Mouse (Mus musculus): ENCODE measurements around the gene Limk2. TPM values are rescaled to one million over a fixed set of nuclear protein-coding genes. Genes with fewer than 3 reads are reported as not detected.

Gene Limk2
- 62.0 and 82.2 TPM in 2 replicates for polyA plus RNA-seq (2016; fragmentation: Nextera tagmentation; extraction: Ambion mirVana)

DNA sequence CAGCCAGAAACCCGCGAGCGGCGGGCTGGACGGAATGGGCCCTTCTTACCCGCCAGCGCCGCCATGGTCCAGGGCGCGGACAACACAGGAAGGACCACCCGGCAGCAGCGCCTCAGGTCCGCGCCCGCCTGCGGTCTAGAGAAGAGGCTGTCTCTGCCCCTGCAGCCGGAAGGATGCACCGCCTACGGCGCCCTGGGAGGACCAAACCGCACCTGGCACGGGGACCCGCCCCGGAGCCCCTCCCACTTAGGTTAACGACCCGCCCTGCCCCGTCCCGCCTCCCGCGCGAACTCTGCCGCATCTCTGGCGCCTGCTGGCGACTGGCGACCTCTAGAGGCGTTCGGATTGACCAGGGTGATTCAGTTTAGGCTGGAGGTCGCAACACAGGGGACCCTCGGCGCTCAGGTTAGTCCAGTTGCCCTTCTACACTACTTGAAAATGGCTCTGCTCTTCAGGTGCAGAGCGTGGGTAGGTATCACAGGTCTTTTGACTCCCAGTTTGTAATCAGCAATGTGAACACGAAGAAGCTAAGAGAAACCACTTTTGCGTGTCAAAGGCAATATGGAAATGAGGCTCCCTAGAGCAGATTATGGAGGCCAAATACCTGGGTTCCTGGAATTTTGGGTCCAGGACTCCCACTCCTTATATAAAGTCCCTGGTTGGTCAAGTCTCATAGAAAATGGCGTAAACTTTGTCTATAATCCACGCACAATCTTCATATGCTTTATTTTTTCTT is at the start of gene Limk2:
Gene Limk2, minus strand, starts transcription at position 193 of the 736 bp plus-strand sequence.
- Histone ChIP-seq H3K4me1 (replicated peaks) (peaks cover 12% of the 10 kb centered on the region), H3K27ac (peak within 1 kb of the TSS; percentile 90), H3K9me3 (no peaks in the 10 kb centered on the region), H3K36me3 (peaks cover 6% of the 10 kb centered on the region), H3K27me3 (ENCODE audit: insufficient read depth, poor library complexity, severe bottlenecking) (no peaks in the 10 kb centered on the region), H3K4me3 (peak within 1 kb of the TSS; percentile 79)
- 3% methylated on average over 45 of the region's 45 CpGs for WGBS
- DNase-seq (ENCODE audit: low spot score): peak; percentile 93

- H3K4me3 ChIP-seq: no peak overlapping the region
- H3K27me3 ChIP-seq (ENCODE audit: insufficient read depth, poor library complexity, severe bottlenecking): no peaks in the 10 kb centered on the region
- DNase-seq (ENCODE audit: low spot score): no peak
- peaks cover under 1% of the 10 kb centered on the region for H3K4me1 ChIP-seq (replicated peaks)
- H3K36me3 ChIP-seq: peaks cover 33% of the 10 kb centered on the region
- H3K9me3 ChIP-seq: no peaks in the 10 kb centered on the region
- 75% methylated on average over 13 of the region's 13 CpGs for WGBS
- H3K27ac ChIP-seq: no peak overlapping the region
Observed at GRCm38 (mm10) chr11:3458428-3459104, 49.6 kb upstream of the Limk2 start.

GRCm38 (mm10) chr11:3456354-3456753 is 47.4 kb upstream of the Limk2 start:
- 32% methylated on average over 1 of the region's 1 CpGs for WGBS
- Histone ChIP-seq H3K4me3 (no peak overlapping the region), H3K9me3 (no peaks in the 10 kb centered on the region), H3K27ac (no peak overlapping the region), H3K4me1 (replicated peaks) (peaks cover 15% of the 10 kb centered on the region), H3K36me3 (peaks cover 33% of the 10 kb centered on the region), H3K27me3 (ENCODE audit: insufficient read depth, poor library complexity, severe bottlenecking) (no peaks in the 10 kb centered on the region)
- DNase-seq (ENCODE audit: low spot score): peak; percentile 70

DNA sequence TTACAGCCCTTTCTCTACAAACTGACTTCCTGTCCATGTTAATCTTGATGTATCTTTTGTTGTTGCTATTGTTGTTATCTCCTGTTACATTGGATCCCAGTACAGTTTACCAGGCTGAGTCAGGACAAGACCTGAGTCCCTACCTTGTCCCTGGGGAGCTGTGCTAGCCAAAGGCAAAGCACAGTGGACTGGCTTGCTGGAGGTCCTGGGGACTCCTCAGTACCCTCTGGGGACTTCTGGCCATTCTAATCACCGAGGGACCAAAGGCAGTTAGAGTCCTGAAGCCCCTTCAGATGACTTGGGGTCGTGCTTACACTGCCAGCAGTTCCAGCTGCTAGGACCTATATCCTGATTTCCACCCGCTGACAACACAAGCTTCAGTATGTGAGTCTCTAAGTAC is 45.5 kb upstream of the Limk2 start:
- Histone ChIP-seq H3K9me3 (no peaks in the 10 kb centered on the region), H3K4me1 (replicated peaks) (peaks cover 25% of the 10 kb centered on the region), H3K27ac (no peak overlapping the region), H3K27me3 (ENCODE audit: insufficient read depth, poor library complexity, severe bottlenecking) (no peaks in the 10 kb centered on the region), H3K36me3 (peaks cover 33% of the 10 kb centered on the region), H3K4me3 (no peak overlapping the region)
- 83% methylated on average over 3 of the region's 3 CpGs for WGBS
- DNase-seq (ENCODE audit: low spot score): no peak

DNA sequence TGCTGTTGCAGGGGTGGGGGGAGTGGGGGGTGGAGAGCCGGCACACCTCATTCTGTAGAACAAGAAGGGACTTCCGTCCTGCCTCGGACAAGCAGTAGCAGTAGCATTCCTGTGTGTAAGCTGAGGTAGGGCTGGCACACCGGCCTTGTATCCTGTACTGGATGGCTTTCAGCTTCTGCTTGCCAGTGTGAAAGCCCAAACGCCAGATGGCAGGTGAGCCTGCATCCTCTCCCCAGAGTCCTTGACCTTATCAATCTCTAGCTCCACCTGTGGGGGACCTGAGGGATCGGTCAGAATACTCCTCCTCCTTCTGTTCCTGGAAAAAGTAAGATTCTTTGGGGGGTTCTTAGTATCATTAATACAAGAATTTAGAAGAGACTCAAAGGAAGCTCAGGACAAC is 44.5 kb upstream of the Limk2 start:
- H3K27ac ChIP-seq: no peak overlapping the region
- H3K36me3 ChIP-seq: peaks cover 33% of the 10 kb centered on the region
- H3K4me3 ChIP-seq: peak overlapping the region; percentile 88
- no peaks in the 10 kb centered on the region for H3K27me3 ChIP-seq (ENCODE audit: insufficient read depth, poor library complexity, severe bottlenecking)
- peaks cover 25% of the 10 kb centered on the region for H3K4me1 ChIP-seq (replicated peaks)
- WGBS: 81% methylated on average over 6 of the region's 6 CpGs
- DNase-seq (ENCODE audit: low spot score): no peak
- H3K9me3 ChIP-seq: no peaks in the 10 kb centered on the region

DNA sequence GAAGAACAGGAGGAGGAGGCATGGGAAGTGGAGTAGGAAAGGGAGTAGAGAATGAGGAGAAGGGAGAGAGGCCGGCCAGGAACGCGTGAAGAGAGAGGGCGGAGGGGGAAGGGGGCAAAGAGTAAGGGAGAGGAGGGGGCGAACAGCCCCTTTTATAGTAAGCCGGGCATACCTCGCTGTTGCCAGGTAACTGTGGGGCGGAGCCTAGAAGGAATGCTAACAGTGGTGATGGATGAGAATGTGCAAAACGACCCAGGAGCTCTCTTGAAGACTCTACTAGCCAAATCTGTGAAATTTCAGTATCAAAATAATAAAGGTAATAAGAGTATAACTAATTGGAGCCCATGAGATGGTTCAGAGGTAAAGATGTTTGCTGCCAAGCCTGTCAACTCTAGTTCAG is 43.8 kb upstream of the Limk2 start:
- 1% methylated on average over 9 of the region's 9 CpGs for WGBS
- Histone ChIP-seq H3K4me1 (replicated peaks) (peaks cover 25% of the 10 kb centered on the region), H3K36me3 (peaks cover 33% of the 10 kb centered on the region), H3K27ac (peak overlapping the region; percentile 91), H3K9me3 (no peaks in the 10 kb centered on the region), H3K4me3 (peak overlapping the region; percentile 88), H3K27me3 (ENCODE audit: insufficient read depth, poor library complexity, severe bottlenecking) (no peaks in the 10 kb centered on the region)
- DNase-seq (ENCODE audit: low spot score): peak; percentile 56

- WGBS: under 1% methylated on average over 45 of the region's 45 CpGs
- peak; percentile 96 for DNase-seq (ENCODE audit: low spot score)
- peak within 1 kb of the TSS; percentile 88 for H3K4me3 ChIP-seq
- H3K27me3 ChIP-seq (ENCODE audit: insufficient read depth, poor library complexity, severe bottlenecking): no peaks in the 10 kb centered on the region
- H3K27ac ChIP-seq: peak within 1 kb of the TSS; percentile 91
- H3K4me1 ChIP-seq (replicated peaks): peaks cover 25% of the 10 kb centered on the region
- H3K9me3 ChIP-seq: no peaks in the 10 kb centered on the region
- peaks cover 29% of the 10 kb centered on the region for H3K36me3 ChIP-seq
Observed at GRCm38 (mm10) chr11:3452167-3452639, 43.2 kb upstream of the Limk2 start, which contains the start of gene Rnf185. Gene Rnf185, minus strand, starts transcription at chr11:3452363.

- Histone ChIP-seq H3K27ac (peak overlapping the region; percentile 91), H3K27me3 (ENCODE audit: insufficient read depth, poor library complexity, severe bottlenecking) (no peaks in the 10 kb centered on the region), H3K9me3 (no peaks in the 10 kb centered on the region), H3K36me3 (peaks cover 24% of the 10 kb centered on the region), H3K4me1 (replicated peaks) (peaks cover 25% of the 10 kb centered on the region), H3K4me3 (peak overlapping the region; percentile 88)
- 2% methylated on average over 20 of the region's 20 CpGs for WGBS
- DNase-seq (ENCODE audit: low spot score): peak; percentile 53
Observed at GRCm38 (mm10) chr11:3451701-3452163, 42.7 kb upstream of the Limk2 start.

GRCm38 (mm10) chr11:3444875-3445274 is 35.9 kb upstream of the Limk2 start:
- Histone ChIP-seq H3K4me3 (no peak overlapping the region), H3K27ac (no peak overlapping the region), H3K4me1 (replicated peaks) (no peaks in the 10 kb centered on the region), H3K9me3 (no peaks in the 10 kb centered on the region), H3K36me3 (no peaks in the 10 kb centered on the region), H3K27me3 (ENCODE audit: insufficient read depth, poor library complexity, severe bottlenecking) (no peaks in the 10 kb centered on the region)
- no peak for DNase-seq (ENCODE audit: low spot score)
- 92% methylated on average over 8 of the region's 8 CpGs for WGBS

DNA sequence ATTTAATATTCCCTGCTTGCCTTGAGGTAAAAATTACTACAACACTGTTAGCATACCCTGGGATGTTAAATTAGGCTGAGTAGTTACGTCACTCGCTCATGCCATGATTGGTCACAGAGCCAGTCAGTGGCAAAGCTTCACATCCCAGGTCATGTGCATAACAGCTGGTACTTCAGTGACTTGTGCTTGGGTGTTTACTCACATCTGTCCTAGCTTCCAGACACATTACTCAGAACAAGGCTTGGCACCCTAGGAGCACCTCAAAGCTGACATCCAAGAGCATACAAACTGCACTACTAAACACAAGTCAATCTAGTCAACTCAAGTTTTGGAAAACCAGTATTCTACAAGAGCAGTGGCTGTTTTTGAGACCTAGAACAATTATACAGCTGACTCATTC is 34.1 kb upstream of the Limk2 start:
- WGBS: 93% methylated on average over 2 of the region's 2 CpGs
- Histone ChIP-seq H3K27me3 (ENCODE audit: insufficient read depth, poor library complexity, severe bottlenecking) (no peaks in the 10 kb centered on the region), H3K4me3 (no peak overlapping the region), H3K9me3 (no peaks in the 10 kb centered on the region), H3K4me1 (replicated peaks) (no peaks in the 10 kb centered on the region), H3K36me3 (no peaks in the 10 kb centered on the region), H3K27ac (no peak overlapping the region)
- DNase-seq (ENCODE audit: low spot score): no peak

DNA sequence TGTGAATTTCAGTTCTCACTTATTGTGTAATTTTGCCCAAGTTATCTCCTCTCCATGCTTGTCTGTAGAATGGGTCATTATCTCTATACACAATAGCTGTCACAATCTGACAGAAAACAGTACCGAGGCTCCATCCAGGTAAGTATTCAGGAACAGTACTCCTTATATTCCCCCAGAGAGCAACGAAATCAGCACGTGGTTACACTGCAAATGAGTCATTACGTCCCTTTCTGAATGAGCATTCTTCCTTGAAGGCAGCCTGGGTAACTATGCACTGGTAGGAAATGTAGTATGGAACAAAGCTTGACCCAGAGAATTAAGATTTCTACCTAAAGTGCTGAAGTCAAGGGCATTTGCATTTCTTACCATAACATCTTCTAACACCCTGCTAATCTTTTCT is 33.7 kb upstream of the Limk2 start:
- H3K4me1 ChIP-seq (replicated peaks): no peaks in the 10 kb centered on the region
- no peak for DNase-seq (ENCODE audit: low spot score)
- 81% methylated on average over 4 of the region's 4 CpGs for WGBS
- H3K27me3 ChIP-seq (ENCODE audit: insufficient read depth, poor library complexity, severe bottlenecking): no peaks in the 10 kb centered on the region
- H3K36me3 ChIP-seq: no peaks in the 10 kb centered on the region
- no peak overlapping the region for H3K27ac ChIP-seq
- H3K9me3 ChIP-seq: no peaks in the 10 kb centered on the region
- no peak overlapping the region for H3K4me3 ChIP-seq

DNA sequence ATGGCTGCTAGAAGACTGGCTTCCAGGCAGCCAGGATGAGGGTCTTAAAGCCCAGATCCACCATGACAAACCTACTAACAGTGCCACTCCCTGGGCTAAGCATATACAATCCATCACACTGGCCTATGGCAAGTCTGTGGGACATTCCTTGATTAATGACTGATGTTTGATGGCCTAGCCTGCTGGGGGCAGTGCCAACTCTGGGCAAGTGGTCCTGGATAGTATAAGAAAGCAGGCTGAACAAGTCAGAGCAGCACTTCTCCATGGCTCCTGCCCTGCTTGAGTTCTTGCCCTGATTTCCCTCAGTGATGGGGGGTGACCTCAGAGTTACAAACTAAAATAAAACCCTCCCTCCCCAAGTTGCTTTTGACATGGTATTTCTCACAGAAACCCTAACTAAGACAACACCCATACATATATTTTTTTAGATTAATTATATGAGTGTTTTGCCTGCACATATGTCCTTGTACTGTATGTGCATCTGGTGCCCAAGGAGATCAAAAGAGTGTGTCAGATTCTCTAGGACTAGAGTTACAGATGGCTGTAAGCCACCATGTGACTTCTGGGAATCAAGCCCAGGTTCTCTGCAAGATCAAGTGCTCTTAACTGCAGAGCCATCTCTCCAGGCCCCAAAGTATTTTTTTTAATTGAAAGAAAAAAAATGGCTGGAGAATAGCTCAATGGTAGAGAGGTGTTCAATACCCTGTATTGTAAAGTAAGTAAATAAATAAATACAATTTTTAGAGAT is 32.9 kb upstream of the Limk2 start:
- H3K4me1 ChIP-seq (replicated peaks): no peaks in the 10 kb centered on the region
- H3K4me3 ChIP-seq: no peak overlapping the region
- no peaks in the 10 kb centered on the region for H3K9me3 ChIP-seq
- H3K27ac ChIP-seq: no peak overlapping the region
- no peak for DNase-seq (ENCODE audit: low spot score)
- no peaks in the 10 kb centered on the region for H3K27me3 ChIP-seq (ENCODE audit: insufficient read depth, poor library complexity, severe bottlenecking)
- no peaks in the 10 kb centered on the region for H3K36me3 ChIP-seq

Measured in hindbrain, embryonic 10.5 days (tissue).